Mouse (Mus musculus): ENCODE data around the gene Ptpn23.

- no peak for TF ChIP-seq POLR2A (IDR thresholded peaks at IDR 0.05; ENCODE audit: extremely low read depth, insufficient read depth, low read length)
- no peak for TF ChIP-seq CTCF (IDR thresholded peaks at IDR 0.05; ENCODE audit: extremely low read depth, insufficient read depth, low read length)
Measured at GRCm38 (mm10) chr9:110388011-110388410, 20.0 kb downstream of the Ptpn23 start.

Data from cortical plate, adult 2 months (tissue).